Mouse (Mus musculus): ENCODE results near the gene Olfr1463.

The Olfr1463 gene

DNA sequence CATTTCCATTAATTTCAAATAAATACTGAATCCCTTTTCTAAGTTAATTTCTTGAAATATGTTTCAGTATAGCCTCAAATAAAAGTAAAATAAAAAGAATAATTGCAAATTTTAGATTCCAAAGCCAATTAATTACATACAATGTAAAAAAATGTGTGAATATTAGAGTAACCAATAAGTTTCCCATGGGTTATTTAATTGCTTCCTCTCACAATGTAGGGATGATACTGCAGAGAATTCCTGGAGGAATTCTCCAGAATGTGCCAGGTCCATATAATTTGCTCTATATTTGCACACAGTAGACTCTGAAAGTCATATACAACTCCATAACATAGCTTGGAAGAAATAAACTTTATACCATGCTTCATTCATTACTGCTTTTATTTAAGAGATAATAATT, at the start of gene Olfr1463:
Gene Olfr1463, plus strand, starts transcription at position 301 of the 400 bp plus-strand sequence.
- no peak for DNase-seq

DNA sequence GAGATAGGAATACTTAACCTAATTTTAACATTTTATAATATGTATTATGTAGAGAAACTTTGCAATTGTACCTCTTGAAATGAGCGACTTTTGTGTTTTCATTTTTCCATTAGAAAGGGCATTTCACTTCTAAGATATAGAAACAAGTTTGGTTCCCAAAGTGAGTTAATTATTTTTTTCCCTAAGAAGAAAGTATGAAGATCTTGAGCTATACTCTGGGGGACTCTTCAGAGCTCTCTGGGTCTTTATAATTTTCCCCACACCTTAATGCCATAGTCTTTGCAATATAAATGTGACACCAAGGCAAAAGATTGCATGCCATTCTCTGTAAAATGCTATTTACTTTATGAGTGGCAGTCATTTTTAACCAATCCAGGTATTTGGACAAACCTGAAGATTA, 45.7 kb upstream of the Olfr1463 start, which contains the start of gene Olfr1462:
Gene Olfr1462, plus strand, starts transcription at position 301 of the 400 bp plus-strand sequence.
- DNase-seq: no peak

DNA sequence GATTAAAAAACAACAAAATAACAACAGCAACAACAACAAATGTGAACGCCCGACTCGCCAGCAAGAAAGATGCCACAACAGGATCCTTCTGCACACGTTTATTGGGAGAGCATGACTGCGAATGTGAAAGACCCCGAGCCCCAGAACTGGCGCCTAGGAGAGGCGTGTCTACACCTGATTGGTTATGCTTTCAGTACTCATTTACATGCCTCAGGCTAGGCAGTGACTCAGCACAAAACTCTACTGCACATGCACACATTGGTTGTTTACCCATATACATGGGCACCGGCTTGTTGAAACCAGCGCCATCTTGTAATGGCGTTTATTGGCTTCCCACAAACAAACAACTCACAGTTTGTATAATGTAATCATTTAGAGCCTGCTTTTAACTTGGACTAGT, 9.5 kb upstream of the Olfr1463 start:
- no peak for DNase-seq

All from cerebellum, adult 9-10 months (tissue).